Mouse (Mus musculus) myocyte (in vitro differentiated cells): ENCODE results near the gene Homer3. TPM values are rescaled to one million over a fixed set of nuclear protein-coding genes. Genes with fewer than 3 reads are reported as not detected.

Source experiments
- H3K27me3 ChIP-seq: one replicate; pipeline ENCODE4 v1.6.1; 2011; ENCODE audit not compliant: control insufficient read depth, insufficient read depth, insufficient read length
- H3K36me3 ChIP-seq: one replicate; pipeline ENCODE4 v1.6.1; 2011; ENCODE audit not compliant: control insufficient read depth, insufficient read depth
- H3K4me2 ChIP-seq: one replicate; pipeline ENCODE4 v1.6.1; 2011; ENCODE audit warnings: low read depth, control low read depth
- H3K4me3 ChIP-seq: one replicate; pipeline ENCODE4 v1.5.1; 2011; ENCODE audit warnings: mild to moderate bottlenecking, control low read depth, moderate library complexity
- H3K79me2 ChIP-seq: one replicate; pipeline ENCODE4 v1.6.1; 2011; ENCODE audit not compliant: control insufficient read depth, insufficient read depth
- H3ac ChIP-seq: one replicate; pipeline ENCODE4 v1.6.1; 2011; ENCODE audit not compliant: control insufficient read depth, insufficient read length
- CEBPB ChIP-seq: IDR thresholded peaks from 2 replicates; pipeline ENCODE4 v1.6.1; 2011; ENCODE audit warnings: mild to moderate bottlenecking, moderate library complexity; ENCODE audit not compliant: poor library complexity, insufficient read depth, severe bottlenecking
- E2F4 ChIP-seq: IDR thresholded peaks from one replicate; pipeline ENCODE4 v1.6.1; 2011; ENCODE audit warnings: mild to moderate bottlenecking, control low read depth, moderate library complexity; ENCODE audit not compliant: insufficient read depth
- MAX ChIP-seq: IDR thresholded peaks from one replicate; pipeline ENCODE4 v1.6.1; 2011; ENCODE audit warnings: low read depth, mild to moderate bottlenecking, control low read depth
- SRF ChIP-seq: IDR thresholded peaks from one replicate; pipeline ENCODE4 v1.6.1; 2011; ENCODE audit warnings: low read depth; ENCODE audit not compliant: control insufficient read depth, insufficient read length
- USF1 ChIP-seq: IDR thresholded peaks from one replicate; pipeline ENCODE4 v1.6.1; 2011; ENCODE audit warnings: low read depth, mild to moderate bottlenecking, control low read depth, moderate library complexity
- polyA plus RNA-seq: library from polyadenylated mRNA; unstranded; fragments of >200 nt; fragmentation: generic; extraction: Trizol; gene quantifications from one replicate; pipeline ENCODE4 v1.2.1, GENCODE M21; 2012; ENCODE audit warnings: missing spikeins

Gene Homer3
- polyA plus RNA-seq, 1 experiment = 43.6 TPM

DNA sequence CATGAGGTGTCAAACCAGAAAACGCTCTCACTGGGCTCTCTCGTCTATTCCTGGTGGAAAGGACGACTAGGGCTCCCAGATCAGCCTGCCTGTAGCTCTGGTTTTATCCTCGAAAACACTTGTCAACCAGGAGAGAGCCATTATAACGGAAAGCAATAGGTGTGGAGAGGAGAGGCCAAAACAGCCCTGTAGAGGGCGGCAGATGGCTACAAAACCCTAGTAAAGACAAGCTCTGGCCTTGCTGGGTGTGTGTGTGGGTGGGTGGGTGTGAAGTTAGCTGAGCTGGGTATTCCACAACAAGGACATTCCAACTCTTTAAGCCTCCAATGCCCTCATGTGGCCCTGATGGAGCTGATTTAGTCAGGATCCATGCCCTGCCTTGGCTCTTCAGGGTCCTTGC is 61.1 kb downstream of the Homer3 start:
- Histone ChIP-seq H3K27me3 (no peaks in the 10 kb centered on the region), H3K79me2 (peaks cover 70% of the 10 kb centered on the region), H3ac (no peak overlapping the region), H3K36me3 (peaks cover 9% of the 10 kb centered on the region), H3K4me2 (no peak overlapping the region), H3K4me3 (no peak overlapping the region)
- TF ChIP-seq CEBPB = no peak
- no peak for TF ChIP-seq USF1
- no peak for TF ChIP-seq MAX
- no peak for TF ChIP-seq SRF
- no peak for TF ChIP-seq E2F4

Other genes starting within 250 kb of the Homer3 start
- 27.4 TPM for gene Mau2, start 240.1 kb upstream of the Homer3 start, polyA plus RNA-seq
- 38.4 TPM for gene Sugp1, start 240.0 kb upstream of the Homer3 start, polyA plus RNA-seq
- gene Tm6sf2, start 209.9 kb upstream of the Homer3 start, polyA plus RNA-seq = 0.54 TPM
- 6.0 TPM for gene Hapln4, start 199.4 kb upstream of the Homer3 start, polyA plus RNA-seq
- gene Ncan, start 162.0 kb upstream of the Homer3 start, polyA plus RNA-seq = not detected
- gene Nr2c2ap, start 151.5 kb upstream of the Homer3 start, polyA plus RNA-seq = 41.3 TPM
- gene Rfxank, start 143.7 kb upstream of the Homer3 start, polyA plus RNA-seq = 11.2 TPM
- 53.0 TPM for gene Borcs8, start 143.3 kb upstream of the Homer3 start, polyA plus RNA-seq
- gene Mef2b, start 143.1 kb upstream of the Homer3 start, polyA plus RNA-seq = 0.85 TPM
- gene Tmem161a, start 110.5 kb upstream of the Homer3 start, polyA plus RNA-seq = 132 TPM
- 2.6 TPM for gene Slc25a42, start 70.5 kb upstream of the Homer3 start, polyA plus RNA-seq
- 15.4 TPM for gene Sugp2, start 48.6 kb upstream of the Homer3 start, polyA plus RNA-seq
- gene Armc6, start 48.4 kb upstream of the Homer3 start, polyA plus RNA-seq = 35.4 TPM
- gene Ddx49, start 19.7 kb downstream of the Homer3 start, polyA plus RNA-seq = 106 TPM
- 236 TPM for gene Cope, start 19.7 kb downstream of the Homer3 start, polyA plus RNA-seq
- 4.4 TPM for gene Cers1, start 32.9 kb downstream of the Homer3 start, polyA plus RNA-seq
- 2.6 TPM for gene Gdf1, start 47.0 kb downstream of the Homer3 start, polyA plus RNA-seq
- 35.8 TPM for gene Upf1, start 70.5 kb downstream of the Homer3 start, polyA plus RNA-seq
- gene Comp, start 90.7 kb downstream of the Homer3 start, polyA plus RNA-seq = 0.05 TPM
- gene Crtc1, start 156.8 kb downstream of the Homer3 start, polyA plus RNA-seq = 9.6 TPM
- 32.5 TPM for gene Klhl26, start 194.1 kb downstream of the Homer3 start, polyA plus RNA-seq
- gene Tmem59l, start 204.5 kb downstream of the Homer3 start, polyA plus RNA-seq = 0.04 TPM
- gene Crlf1, start 210.3 kb downstream of the Homer3 start, polyA plus RNA-seq = 99.1 TPM
- 259 TPM for gene Rex1bd, start 223.9 kb downstream of the Homer3 start, polyA plus RNA-seq
- 2,253 TPM for gene Uba52, start 228.0 kb downstream of the Homer3 start, polyA plus RNA-seq
- 329 TPM for gene Fkbp8, start 244.9 kb downstream of the Homer3 start, polyA plus RNA-seq
- 73.8 TPM for gene Kxd1, start 245.1 kb downstream of the Homer3 start, polyA plus RNA-seq